Mouse (Mus musculus) adrenal gland, postnatal 10 days (tissue): ENCODE measurements around the gene Wdr73. TPM values are rescaled to one million over a fixed set of nuclear protein-coding genes. Genes with fewer than 3 reads are reported as not detected.
A peak's percentile ranks its signal among the peaks of the same experiment; 100 is the strongest.

Source experiments
- DNase-seq: peaks from one replicate; pipeline ENCODE4 v3.0.0; 2021; ENCODE audit warnings: mixed read lengths
- total RNA-seq, 2 experiments: library from RNA; stranded (reverse); gene quantifications; 2 replicates each; pipeline ENCODE4 v1.2.3; 2021

Gene Wdr73
- total RNA-seq, 2 experiments from 2014 or later: 24.9 to 27.1 TPM

GRCm38 (mm10) chr7:80894815-80895519, 6.1 kb downstream of the Wdr73 start:
- DNase-seq: no peak

GRCm38 (mm10) chr7:80894196-80894595, 6.9 kb downstream of the Wdr73 start:
- no peak for DNase-seq

GRCm38 (mm10) chr7:80893753-80894129, 7.3 kb downstream of the Wdr73 start:
- DNase-seq: peak; percentile 52

GRCm38 (mm10) chr7:80893086-80893752, 7.8 kb downstream of the Wdr73 start:
- peak; percentile 45 for DNase-seq

GRCm38 (mm10) chr7:80889841-80890241, 11.2 kb downstream of the Wdr73 start:
- peak; percentile 67 for DNase-seq

GRCm38 (mm10) chr7:80889021-80889511, 12.0 kb downstream of the Wdr73 start:
- peak; percentile 73 for DNase-seq

GRCm38 (mm10) chr7:80888595-80888994, 12.5 kb downstream of the Wdr73 start:
- peak; percentile 56 for DNase-seq

GRCm38 (mm10) chr7:80885666-80886065, 15.4 kb downstream of the Wdr73 start:
- DNase-seq: no peak

- DNase-seq: peak; percentile 51
These were observed 18.1 kb downstream of the Wdr73 start for GRCm38 (mm10) chr7:80882830-80883505.

- no peak for DNase-seq
These were observed 25.3 kb downstream of the Wdr73 start for GRCm38 (mm10) chr7:80875727-80876126.

- no peak for DNase-seq
These were observed 27.4 kb downstream of the Wdr73 start for GRCm38 (mm10) chr7:80873631-80874030.

GRCm38 (mm10) chr7:80873038-80873437, 28.0 kb downstream of the Wdr73 start:
- DNase-seq: no peak

GRCm38 (mm10) chr7:80868686-80869085, 32.4 kb downstream of the Wdr73 start:
- DNase-seq: no peak

GRCm38 (mm10) chr7:80866514-80867147, 34.4 kb downstream of the Wdr73 start:
- DNase-seq: no peak

- DNase-seq: no peak
These were observed 35.5 kb downstream of the Wdr73 start for GRCm38 (mm10) chr7:80865521-80865920.

GRCm38 (mm10) chr7:80864831-80865230, 36.2 kb downstream of the Wdr73 start:
- no peak for DNase-seq

- DNase-seq: no peak
These were observed 36.9 kb downstream of the Wdr73 start for GRCm38 (mm10) chr7:80864151-80864550.

GRCm38 (mm10) chr7:80863520-80863919, 37.5 kb downstream of the Wdr73 start:
- no peak for DNase-seq

GRCm38 (mm10) chr7:80862475-80862874, 38.6 kb downstream of the Wdr73 start:
- DNase-seq: no peak

- DNase-seq: peak; percentile 92
These were observed 40.3 kb downstream of the Wdr73 start, which contains the start of gene Zscan2 for GRCm38 (mm10) chr7:80860729-80861274. TSS of gene Zscan2 (plus strand) at chr7:80860920.

GRCm38 (mm10) chr7:80860227-80860626, 40.8 kb downstream of the Wdr73 start:
- peak; percentile 74 for DNase-seq

GRCm38 (mm10) chr7:80857181-80857580, 43.9 kb downstream of the Wdr73 start:
- DNase-seq: peak; percentile 88
